Mouse (Mus musculus): ENCODE results near the gene Rergl.

Rergl gene

DNA sequence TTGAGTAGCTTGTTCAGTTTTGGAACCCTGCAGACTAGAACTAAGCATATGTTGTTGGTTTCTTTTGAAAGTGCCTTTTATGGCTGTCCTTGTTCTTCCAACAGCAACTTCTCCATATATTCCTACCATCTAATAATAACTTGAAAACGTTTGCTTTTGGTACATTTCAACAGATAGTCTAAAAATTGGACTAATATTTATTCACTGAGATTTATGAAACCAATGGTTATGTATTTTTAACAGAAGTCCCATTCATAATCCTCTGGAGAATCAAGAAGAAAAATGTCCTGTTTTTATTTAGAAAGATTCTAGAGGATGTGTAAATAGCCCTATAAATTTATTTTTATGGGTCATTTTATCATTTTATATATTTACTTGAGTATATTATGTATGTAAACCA, at the start of gene Rergl:
Gene Rergl (minus strand): TSS at position 101 of the 400 bp plus-strand sequence.
- TF ChIP-seq POU5F1 (IDR thresholded peaks at IDR 0.05; ENCODE audit: borderline replicate concordance, low read length) (no peak), NANOG (IDR thresholded peaks at IDR 0.05; ENCODE audit: borderline replicate concordance, low read length) (no peak), CTCF (conservative IDR thresholded peaks at IDR 0.05; ENCODE audit: low read length) (no peak)
- Histone ChIP-seq H3K4me1 (replicated peaks; ENCODE audit: low read depth, low read length) (no peaks in the 10 kb centered on the region), H3K36me3 (ENCODE audit: insufficient read depth, low read length) (no peaks in the 10 kb centered on the region), H3K9me3 (ENCODE audit: low read length) (no peaks in the 10 kb centered on the region), H3K27me3 (ENCODE audit: insufficient read depth, low read length) (no peaks in the 10 kb centered on the region), H3K4me3 (replicated peaks; ENCODE audit: low read length) (no peak within 1 kb of the TSS)

DNA sequence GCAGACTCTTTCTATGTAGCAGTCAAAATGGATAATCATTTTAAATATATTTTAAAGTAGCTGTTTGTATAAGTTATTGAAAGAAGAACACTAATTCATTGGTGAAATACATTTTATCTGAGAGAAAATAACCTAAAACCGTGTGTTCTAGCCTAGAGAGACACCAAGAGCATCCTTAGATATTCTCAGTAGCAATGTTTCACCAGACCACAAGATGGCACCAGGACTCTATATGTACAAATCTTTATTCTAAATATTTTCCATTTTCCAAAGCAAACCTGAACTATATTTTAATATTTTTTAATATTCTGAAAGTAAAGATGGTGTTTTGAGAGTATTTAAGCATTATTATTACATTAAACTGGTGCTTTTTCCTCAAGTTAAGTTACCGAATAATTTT, 36.7 kb upstream of the Rergl start:
- TF ChIP-seq CTCF (conservative IDR thresholded peaks at IDR 0.05; ENCODE audit: low read length): peak; percentile 21
- no peak for TF ChIP-seq POU5F1 (IDR thresholded peaks at IDR 0.05; ENCODE audit: borderline replicate concordance, low read length)
- TF ChIP-seq NANOG (IDR thresholded peaks at IDR 0.05; ENCODE audit: borderline replicate concordance, low read length): no peak
- H3K4me1 ChIP-seq (replicated peaks; ENCODE audit: low read depth, low read length): no peaks in the 10 kb centered on the region
- H3K9me3 ChIP-seq (ENCODE audit: low read length): peaks cover 25% of the 10 kb centered on the region
- H3K36me3 ChIP-seq (ENCODE audit: insufficient read depth, low read length): no peaks in the 10 kb centered on the region
- no peaks in the 10 kb centered on the region for H3K27me3 ChIP-seq (ENCODE audit: insufficient read depth, low read length)
- H3K4me3 ChIP-seq (replicated peaks; ENCODE audit: low read length): no peak overlapping the region

GRCm38 (mm10) chr6:139525406-139525805, 23.6 kb upstream of the Rergl start:
- no peaks in the 10 kb centered on the region for H3K36me3 ChIP-seq (ENCODE audit: insufficient read depth, low read length)
- H3K4me3 ChIP-seq (replicated peaks; ENCODE audit: low read length): no peak overlapping the region
- no peaks in the 10 kb centered on the region for H3K4me1 ChIP-seq (replicated peaks; ENCODE audit: low read depth, low read length)
- H3K9me3 ChIP-seq (ENCODE audit: low read length): peaks cover 32% of the 10 kb centered on the region
- TF ChIP-seq POU5F1 (IDR thresholded peaks at IDR 0.05; ENCODE audit: borderline replicate concordance, low read length): no peak
- no peak for TF ChIP-seq CTCF (conservative IDR thresholded peaks at IDR 0.05; ENCODE audit: low read length)
- no peak for TF ChIP-seq NANOG (IDR thresholded peaks at IDR 0.05; ENCODE audit: borderline replicate concordance, low read length)
- H3K27me3 ChIP-seq (ENCODE audit: insufficient read depth, low read length): no peaks in the 10 kb centered on the region

GRCm38 (mm10) chr6:139524288-139524687, 22.5 kb upstream of the Rergl start:
- no peaks in the 10 kb centered on the region for H3K36me3 ChIP-seq (ENCODE audit: insufficient read depth, low read length)
- no peaks in the 10 kb centered on the region for H3K27me3 ChIP-seq (ENCODE audit: insufficient read depth, low read length)
- no peak overlapping the region for H3K4me3 ChIP-seq (replicated peaks; ENCODE audit: low read length)
- no peaks in the 10 kb centered on the region for H3K4me1 ChIP-seq (replicated peaks; ENCODE audit: low read depth, low read length)
- peaks cover 21% of the 10 kb centered on the region for H3K9me3 ChIP-seq (ENCODE audit: low read length)
- TF ChIP-seq NANOG (IDR thresholded peaks at IDR 0.05; ENCODE audit: borderline replicate concordance, low read length) (no peak), POU5F1 (IDR thresholded peaks at IDR 0.05; ENCODE audit: borderline replicate concordance, low read length) (no peak)

DNA sequence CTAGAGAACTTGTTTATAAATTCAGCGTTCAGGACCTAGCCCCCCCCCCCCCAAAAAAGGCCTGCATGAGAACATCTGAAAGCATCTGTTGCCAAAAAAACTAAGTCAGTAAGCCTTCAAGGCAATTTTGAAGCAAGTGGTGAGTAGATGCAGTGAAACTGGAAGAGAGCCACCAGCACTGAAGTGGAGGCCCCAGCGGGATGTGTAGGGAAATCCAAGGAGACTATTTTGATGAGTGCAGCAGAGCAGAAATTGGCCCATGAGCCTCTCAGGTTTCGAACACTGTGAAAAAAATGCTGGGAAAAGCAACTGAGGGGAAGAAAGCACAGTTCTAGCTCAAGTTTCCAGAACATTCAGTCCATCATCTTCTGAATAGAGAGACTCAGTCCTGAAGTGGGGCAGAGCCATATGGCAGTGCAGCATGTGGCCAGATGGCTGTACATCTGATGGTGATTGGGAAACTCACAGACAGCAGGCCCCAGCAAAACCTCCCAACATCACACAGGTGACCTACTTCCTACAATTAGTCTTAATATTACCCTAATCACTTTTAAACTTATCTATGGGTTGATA, 13.2 kb upstream of the Rergl start:
- Histone ChIP-seq H3K36me3 (ENCODE audit: insufficient read depth, low read length) (no peaks in the 10 kb centered on the region), H3K9me3 (ENCODE audit: low read length) (peaks cover 3% of the 10 kb centered on the region; the same call in 1 of the 2 replicates), H3K4me3 (replicated peaks; ENCODE audit: low read length) (no peak overlapping the region), H3K27me3 (ENCODE audit: insufficient read depth, low read length) (no peaks in the 10 kb centered on the region), H3K4me1 (replicated peaks; ENCODE audit: low read depth, low read length) (no peaks in the 10 kb centered on the region)
- TF ChIP-seq NANOG (IDR thresholded peaks at IDR 0.05; ENCODE audit: borderline replicate concordance, low read length): no peak

- TF ChIP-seq NANOG (IDR thresholded peaks at IDR 0.05; ENCODE audit: borderline replicate concordance, low read length) (no peak), POU5F1 (IDR thresholded peaks at IDR 0.05; ENCODE audit: borderline replicate concordance, low read length) (no peak), CTCF (conservative IDR thresholded peaks at IDR 0.05; ENCODE audit: low read length) (no peak)
- no peaks in the 10 kb centered on the region for H3K27me3 ChIP-seq (ENCODE audit: insufficient read depth, low read length)
- H3K9me3 ChIP-seq (ENCODE audit: low read length): no peaks in the 10 kb centered on the region
These were observed 22.0 kb downstream of the Rergl start for GRCm38 (mm10) chr6:139479730-139480129.

DNA sequence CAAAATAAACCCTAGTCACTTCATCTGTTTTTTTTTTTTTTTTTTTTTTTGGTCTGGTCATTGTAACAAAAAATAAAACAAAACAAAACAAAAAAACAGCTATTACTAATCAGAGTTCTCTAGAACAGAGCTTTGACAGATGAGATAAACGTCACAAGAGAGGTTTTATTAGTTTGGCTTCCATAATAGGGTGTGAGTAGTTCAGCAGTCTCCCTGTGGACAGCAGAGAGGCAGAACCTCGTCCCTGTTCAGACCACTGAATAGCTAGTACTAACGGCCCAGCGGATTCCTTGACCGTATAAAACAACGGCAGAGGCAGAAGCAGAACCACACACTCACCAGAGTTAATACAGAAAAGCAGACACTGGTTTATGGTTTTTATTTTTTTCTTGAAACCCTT, 36.8 kb downstream of the Rergl start:
- no peak for TF ChIP-seq NANOG (IDR thresholded peaks at IDR 0.05; ENCODE audit: borderline replicate concordance, low read length)
- TF ChIP-seq POU5F1 (IDR thresholded peaks at IDR 0.05; ENCODE audit: borderline replicate concordance, low read length): no peak
- no peak for TF ChIP-seq CTCF (conservative IDR thresholded peaks at IDR 0.05; ENCODE audit: low read length)
- H3K4me3 ChIP-seq (replicated peaks; ENCODE audit: low read length): no peak overlapping the region
- no peaks in the 10 kb centered on the region for H3K36me3 ChIP-seq (ENCODE audit: insufficient read depth, low read length)
- no peaks in the 10 kb centered on the region for H3K4me1 ChIP-seq (replicated peaks; ENCODE audit: low read depth, low read length)
- H3K9me3 ChIP-seq (ENCODE audit: low read length): no peaks in the 10 kb centered on the region
- H3K27me3 ChIP-seq (ENCODE audit: insufficient read depth, low read length): no peaks in the 10 kb centered on the region

More at GRCm38 (mm10) chr6:139479730-139480129, 22.0 kb downstream of the Rergl start:
- no peaks in the 10 kb centered on the region for H3K4me1 ChIP-seq (replicated peaks; ENCODE audit: low read depth, low read length)
- no peaks in the 10 kb centered on the region for H3K36me3 ChIP-seq (ENCODE audit: insufficient read depth, low read length)
- H3K4me3 ChIP-seq (replicated peaks; ENCODE audit: low read length): no peak overlapping the region

GRCm38 (mm10) chr6:139464292-139464691, 37.5 kb downstream of the Rergl start:
- no peaks in the 10 kb centered on the region for H3K27me3 ChIP-seq (ENCODE audit: insufficient read depth, low read length)
- no peaks in the 10 kb centered on the region for H3K9me3 ChIP-seq (ENCODE audit: low read length)
- H3K36me3 ChIP-seq (ENCODE audit: insufficient read depth, low read length): no peaks in the 10 kb centered on the region
- no peak for TF ChIP-seq NANOG (IDR thresholded peaks at IDR 0.05; ENCODE audit: borderline replicate concordance, low read length)
- TF ChIP-seq CTCF (conservative IDR thresholded peaks at IDR 0.05; ENCODE audit: low read length): no peak
- TF ChIP-seq POU5F1 (IDR thresholded peaks at IDR 0.05; ENCODE audit: borderline replicate concordance, low read length): no peak
- no peak overlapping the region for H3K4me3 ChIP-seq (replicated peaks; ENCODE audit: low read length)
- no peaks in the 10 kb centered on the region for H3K4me1 ChIP-seq (replicated peaks; ENCODE audit: low read depth, low read length)

DNA sequence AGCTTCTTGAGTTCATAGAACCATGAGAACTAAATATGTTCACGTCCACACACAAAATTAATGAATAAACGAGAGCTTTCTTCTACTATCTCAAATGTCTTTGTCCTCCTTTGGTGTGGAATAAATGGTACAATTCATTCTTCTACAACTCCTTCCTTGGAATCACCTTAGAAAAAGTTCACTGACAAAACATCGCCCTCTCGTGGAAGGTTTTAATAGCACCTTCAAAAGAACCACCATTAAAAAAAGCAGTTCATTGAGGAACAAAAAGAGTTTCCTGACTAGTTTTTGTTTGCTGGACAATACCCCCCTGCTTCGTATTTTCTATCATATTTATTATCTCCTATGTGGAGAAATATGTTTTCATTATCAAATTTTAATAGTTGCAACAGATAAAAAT, 40.7 kb downstream of the Rergl start:
- peak; percentile 55 for TF ChIP-seq CTCF (conservative IDR thresholded peaks at IDR 0.05; ENCODE audit: low read length)
- no peak for TF ChIP-seq POU5F1 (IDR thresholded peaks at IDR 0.05; ENCODE audit: borderline replicate concordance, low read length)
- no peak for TF ChIP-seq NANOG (IDR thresholded peaks at IDR 0.05; ENCODE audit: borderline replicate concordance, low read length)
- Histone ChIP-seq H3K4me3 (replicated peaks; ENCODE audit: low read length) (no peak overlapping the region), H3K4me1 (replicated peaks; ENCODE audit: low read depth, low read length) (no peaks in the 10 kb centered on the region), H3K36me3 (ENCODE audit: insufficient read depth, low read length) (no peaks in the 10 kb centered on the region), H3K9me3 (ENCODE audit: low read length) (no peaks in the 10 kb centered on the region), H3K27me3 (ENCODE audit: insufficient read depth, low read length) (no peaks in the 10 kb centered on the region)

Data from E14TG2a.4 (cell line).